Mouse (Mus musculus): Measurements from ENCODE around the gene Bcl2. TPM values are rescaled to one million over a fixed set of nuclear protein-coding genes. Genes with fewer than 3 reads are reported as not detected.

Bcl2 gene
- total and polyA plus RNA-seq, 3 experiments, result 4.5 to 13.6 (median 8.7) TPM

DNA sequence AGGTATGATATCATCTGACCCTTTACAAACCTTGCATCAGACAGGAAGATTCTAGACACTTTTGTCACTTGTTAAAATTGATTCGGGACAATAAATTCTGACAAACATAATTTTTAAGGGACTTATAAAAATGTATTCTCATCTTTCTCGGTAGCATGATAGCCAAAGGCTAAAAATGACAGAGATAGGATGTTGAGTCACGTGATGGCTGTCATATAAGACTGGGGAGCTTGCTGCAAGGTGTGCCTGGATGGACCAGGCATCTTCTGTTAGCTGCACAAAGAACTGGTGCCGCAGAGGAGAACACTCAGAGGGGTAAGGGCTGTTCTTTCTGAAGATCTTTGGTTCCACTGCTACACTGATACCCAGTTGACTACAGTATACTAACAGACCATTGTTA, 112.8 kb downstream of the Bcl2 start:
- Histone ChIP-seq H3K27me3 (replicated peaks) (no peaks in the 10 kb centered on the region), H3K4me1 (ENCODE audit: control insufficient read depth in 1 of 2, insufficient read depth in 2 of 2) (peaks cover 6 to 36% of the 10 kb centered on the region in 2 experiments; a peak in 3 of 4 replicates), H3K9me3 (replicated peaks; ENCODE audit: low read length) (no peaks in the 10 kb centered on the region), H3K4me3 (replicated peaks in 1 of 3; ENCODE audit: low read depth in 2 of 3, low read length in 2 of 3, poor library complexity in 1 of 3) (no peak overlapping the region), H3K36me3 (replicated peaks in 1 of 2; ENCODE audit: control insufficient read depth in 1 of 2, insufficient read depth in 1 of 2, low read length in 1 of 2) (peaks cover 0 to 2% of the 10 kb centered on the region in 2 experiments), H3K4me2 (ENCODE audit: insufficient read depth, low read depth, poor library complexity, severe bottlenecking) (no peak overlapping the region), H3K79me2 (replicated peaks; ENCODE audit: control insufficient read depth, extremely low read depth, insufficient read depth, poor library complexity, severe bottlenecking) (no peaks in the 10 kb centered on the region; the same call in 1 of the 2 replicates), H3K27ac (ENCODE audit: insufficient read depth, low read depth) (no peak overlapping the region), H3K9ac (ENCODE audit: insufficient read depth, low read depth) (no peak overlapping the region)
- dilution Hi-C loops (cut with MboI; ENCODE audit: extremely low pct_ligation_motif_present, extremely low pct_unique_long_range_greater_than_20kb, low sequenced_read_pairs) (no loop called here), in situ Hi-C loops (cut with MboI; ENCODE audit: low pct_ligation_motif_present, low pct_unique_long_range_greater_than_20kb, low sequenced_read_pairs) (no loop called here)
- TF ChIP-seq MXI1 (IDR thresholded peaks at IDR 0.05; ENCODE audit: low read depth, low read length) (no peak), EP300 (IDR thresholded peaks at IDR 0.05; ENCODE audit: low read length) (no peak), JUN (IDR thresholded peaks at IDR 0.05; ENCODE audit: insufficient read depth, low read depth, low read length) (no peak), MEF2A (IDR thresholded peaks at IDR 0.05; ENCODE audit: borderline replicate concordance, low read depth, low read length) (no peak), ELF1 (IDR thresholded peaks at IDR 0.05; ENCODE audit: low read depth, low read length) (no peak), GABPA (IDR thresholded peaks at IDR 0.05; ENCODE audit: insufficient replicate concordance, low read depth, low read length) (no peak), SMC3 (IDR thresholded peaks at IDR 0.05; ENCODE audit: low read depth, low read length) (no peak), HCFC1 (IDR thresholded peaks at IDR 0.05; ENCODE audit: low read depth, low read length) (no peak), ZC3H11A (IDR thresholded peaks at IDR 0.05; ENCODE audit: low read depth, low read length) (no peak), CTCF (conservative IDR thresholded peaks at IDR 0.05 in 1 of 2, IDR thresholded peaks at IDR 0.05 in 1 of 2; ENCODE audit: low read depth in 2 of 2, low read length in 2 of 2) (no peak), MAZ (IDR thresholded peaks at IDR 0.05; ENCODE audit: low read depth, low read length) (no peak), CHD2 (IDR thresholded peaks at IDR 0.05; ENCODE audit: low read length) (no peak), MAX (IDR thresholded peaks at IDR 0.05; ENCODE audit: low read length) (no peak), TCF12 (IDR thresholded peaks at IDR 0.05; ENCODE audit: low read depth, low read length) (no peak), ETS1 (conservative IDR thresholded peaks at IDR 0.05; ENCODE audit: low read depth, low read length) (no peak), E2F4 (IDR thresholded peaks at IDR 0.05; ENCODE audit: insufficient replicate concordance, low read depth, low read length) (no peak), BHLHE40 (IDR thresholded peaks at IDR 0.05; ENCODE audit: low read depth, low read length) (no peak)
- DNase-seq (ENCODE audit: extremely low read depth), result no peak

DNA sequence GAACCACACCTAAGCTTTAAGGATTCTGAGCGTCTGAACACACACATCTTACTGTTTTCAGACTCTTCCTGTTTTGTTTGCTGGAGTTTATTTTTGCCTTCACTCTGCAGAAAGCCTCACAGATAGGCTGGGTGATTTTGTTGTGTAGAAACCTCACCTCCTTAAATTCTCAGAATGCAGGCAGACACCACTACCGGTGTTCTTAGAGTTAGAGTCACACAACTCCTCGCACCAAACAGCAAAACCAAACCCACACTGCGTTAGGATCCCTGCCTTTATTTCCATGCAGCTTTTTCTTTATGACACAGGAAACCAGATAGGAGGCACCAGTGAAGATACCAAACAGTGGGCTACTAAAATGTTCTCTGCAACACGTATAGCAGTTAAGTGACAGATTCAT, 113.2 kb downstream of the Bcl2 start:
- Histone ChIP-seq H3K4me3 (replicated peaks in 1 of 3; ENCODE audit: low read depth in 2 of 3, low read length in 2 of 3, poor library complexity in 1 of 3) (no peak overlapping the region), H3K4me1 (ENCODE audit: control insufficient read depth in 1 of 2, insufficient read depth in 2 of 2) (peaks cover 6 to 36% of the 10 kb centered on the region in 2 experiments; a peak in 3 of 4 replicates), H3K4me2 (ENCODE audit: insufficient read depth, low read depth, poor library complexity, severe bottlenecking) (no peak overlapping the region), H3K9ac (ENCODE audit: insufficient read depth, low read depth) (no peak overlapping the region), H3K27me3 (replicated peaks) (no peaks in the 10 kb centered on the region), H3K36me3 (replicated peaks in 1 of 2; ENCODE audit: control insufficient read depth in 1 of 2, insufficient read depth in 1 of 2, low read length in 1 of 2) (peaks cover 0 to 2% of the 10 kb centered on the region in 2 experiments), H3K9me3 (replicated peaks; ENCODE audit: low read length) (no peaks in the 10 kb centered on the region), H3K27ac (ENCODE audit: insufficient read depth, low read depth) (no peak overlapping the region), H3K79me2 (replicated peaks; ENCODE audit: control insufficient read depth, extremely low read depth, insufficient read depth, poor library complexity, severe bottlenecking) (no peaks in the 10 kb centered on the region; the same call in 1 of the 2 replicates)
- TF ChIP-seq JUND (conservative IDR thresholded peaks at IDR 0.05; ENCODE audit: low read depth, low read length), result no peak
- no peak for TF ChIP-seq KAT2A (IDR thresholded peaks at IDR 0.05; ENCODE audit: insufficient replicate concordance, low read length)
- no peak for TF ChIP-seq NELFE (IDR thresholded peaks at IDR 0.05; ENCODE audit: low read depth, low read length)
- no peak for TF ChIP-seq CTCF (conservative IDR thresholded peaks at IDR 0.05 in 1 of 2, IDR thresholded peaks at IDR 0.05 in 1 of 2; ENCODE audit: low read depth in 2 of 2, low read length in 2 of 2)
- no peak for TF ChIP-seq ZC3H11A (IDR thresholded peaks at IDR 0.05; ENCODE audit: low read depth, low read length)
- TF ChIP-seq POLR2A (IDR thresholded peaks at IDR 0.05; ENCODE audit: low read depth, low read length), result no peak
- TF ChIP-seq RCOR1 (conservative IDR thresholded peaks at IDR 0.05; ENCODE audit: low read depth, low read length), result no peak
- no peak for TF ChIP-seq NRF1 (IDR thresholded peaks at IDR 0.05; ENCODE audit: low read depth, low read length)
- no peak for TF ChIP-seq MEF2A (IDR thresholded peaks at IDR 0.05; ENCODE audit: borderline replicate concordance, low read depth, low read length)
- no peak for TF ChIP-seq MAFK (IDR thresholded peaks at IDR 0.05; ENCODE audit: insufficient replicate concordance, low read length)
- TF ChIP-seq USF2 (conservative IDR thresholded peaks at IDR 0.05; ENCODE audit: low read depth, low read length), result no peak
- no peak for TF ChIP-seq EP300 (IDR thresholded peaks at IDR 0.05; ENCODE audit: low read length)
- no peak for TF ChIP-seq BHLHE40 (IDR thresholded peaks at IDR 0.05; ENCODE audit: low read depth, low read length)
- no peak for TF ChIP-seq UBTF (IDR thresholded peaks at IDR 0.05; ENCODE audit: low read depth, low read length)
- no peak for TF ChIP-seq ELF1 (IDR thresholded peaks at IDR 0.05; ENCODE audit: low read depth, low read length)
- no peak for TF ChIP-seq MAZ (IDR thresholded peaks at IDR 0.05; ENCODE audit: low read depth, low read length)
- TF ChIP-seq POLR2AphosphoS2 (IDR thresholded peaks at IDR 0.05; ENCODE audit: low read depth, low read length), result no peak
- TF ChIP-seq CHD2 (IDR thresholded peaks at IDR 0.05; ENCODE audit: low read length), result no peak
- DNase-seq (ENCODE audit: extremely low read depth), result no peak
- in situ Hi-C loops (cut with MboI; ENCODE audit: low pct_ligation_motif_present, low pct_unique_long_range_greater_than_20kb, low sequenced_read_pairs), result no loop called here
- dilution Hi-C loops (cut with MboI; ENCODE audit: extremely low pct_ligation_motif_present, extremely low pct_unique_long_range_greater_than_20kb, low sequenced_read_pairs), result no loop called here
